Mouse (Mus musculus): ENCODE data around the gene Rap1gds1.
A peak's percentile ranks its signal among the peaks of the same experiment; 100 is the strongest.

The Rap1gds1 gene

GRCm38 (mm10) chr3:139048701-139049622 lies 26.0 kb downstream of the Rap1gds1 start:
- no peak for DNase-seq

DNA sequence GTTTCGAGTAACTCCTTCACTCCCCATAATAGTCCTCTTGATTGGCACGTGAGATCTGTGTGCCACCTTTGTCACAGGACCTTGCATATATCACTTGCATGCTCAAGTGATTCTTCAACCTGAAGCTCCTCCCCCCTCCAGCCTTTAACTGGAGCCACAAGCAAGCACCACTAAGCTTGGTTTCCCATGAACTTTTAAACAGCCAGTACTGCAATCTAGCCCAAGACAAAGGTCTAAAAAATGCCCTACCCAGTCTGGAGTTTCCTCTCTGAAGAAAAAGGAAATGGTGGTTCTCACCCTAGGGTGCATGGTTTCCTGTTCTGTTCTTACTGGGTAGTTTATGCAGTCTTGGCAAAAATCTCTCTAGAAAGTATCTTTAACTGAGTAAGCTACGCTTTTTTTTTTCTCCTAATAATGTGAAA lies 32.6 kb downstream of the Rap1gds1 start:
- DNase-seq, result peak in 1 of 2 experiments; percentile 24

GRCm38 (mm10) chr3:139041921-139042320 lies 33.1 kb downstream of the Rap1gds1 start:
- DNase-seq, result no peak

DNA sequence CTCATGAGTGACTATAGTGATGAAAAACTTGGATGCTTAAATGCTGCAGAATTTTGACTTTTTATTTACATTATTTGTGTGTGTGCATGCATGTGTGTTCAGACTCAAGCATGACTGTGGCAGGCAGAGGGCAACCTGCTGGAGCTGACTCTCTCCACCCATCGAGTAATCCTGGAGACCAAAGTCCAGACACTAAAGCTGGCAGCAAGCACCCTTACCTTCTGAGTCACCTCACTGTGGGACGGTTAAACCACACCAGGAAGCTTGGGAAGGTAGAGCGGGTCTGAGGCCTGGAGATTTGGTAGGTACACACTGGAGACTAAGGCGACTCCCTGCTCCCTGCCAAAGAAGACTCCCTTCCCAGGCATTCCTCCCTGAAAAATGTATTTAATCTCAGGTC lies 38.0 kb downstream of the Rap1gds1 start:
- DNase-seq, result no peak

GRCm38 (mm10) chr3:139033179-139033578 lies 41.8 kb downstream of the Rap1gds1 start:
- DNase-seq, result no peak

DNA sequence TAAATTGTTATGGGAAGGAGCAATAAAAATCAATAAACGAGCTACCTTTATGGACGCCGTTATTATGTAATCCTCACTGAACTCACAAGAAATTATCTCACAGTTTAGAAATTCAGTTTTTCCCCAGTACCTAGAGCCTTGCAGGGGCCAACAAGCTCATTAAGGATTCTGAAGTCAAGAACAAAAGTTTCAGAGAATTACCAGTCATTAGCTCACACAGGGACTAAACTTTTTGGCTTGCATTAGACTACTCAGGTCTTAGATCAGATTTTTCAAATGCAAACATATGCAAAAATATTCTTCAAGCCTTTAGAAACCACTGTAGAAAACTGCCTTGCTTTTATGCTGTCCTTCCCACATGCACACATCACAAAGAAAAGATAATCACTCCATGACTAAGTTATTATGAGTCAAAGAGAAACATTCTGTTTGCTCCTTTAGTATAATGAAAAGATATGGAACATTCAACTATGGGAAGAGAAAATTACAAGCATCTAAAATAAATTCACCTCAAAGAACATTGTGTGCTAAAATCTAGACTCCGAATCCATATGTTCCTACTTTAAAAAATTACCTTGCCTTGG lies 44.3 kb downstream of the Rap1gds1 start:
- DNase-seq, result no peak

GRCm38 (mm10) chr3:139025077-139025476 lies 49.9 kb downstream of the Rap1gds1 start:
- DNase-seq, result no peak

GRCm38 (mm10) chr3:139023585-139023984 lies 51.4 kb downstream of the Rap1gds1 start:
- no peak for DNase-seq

- peak in 1 of 2 experiments; percentile 10 for DNase-seq
These were observed 62.6 kb downstream of the Rap1gds1 start for GRCm38 (mm10) chr3:139012352-139012751.

DNA sequence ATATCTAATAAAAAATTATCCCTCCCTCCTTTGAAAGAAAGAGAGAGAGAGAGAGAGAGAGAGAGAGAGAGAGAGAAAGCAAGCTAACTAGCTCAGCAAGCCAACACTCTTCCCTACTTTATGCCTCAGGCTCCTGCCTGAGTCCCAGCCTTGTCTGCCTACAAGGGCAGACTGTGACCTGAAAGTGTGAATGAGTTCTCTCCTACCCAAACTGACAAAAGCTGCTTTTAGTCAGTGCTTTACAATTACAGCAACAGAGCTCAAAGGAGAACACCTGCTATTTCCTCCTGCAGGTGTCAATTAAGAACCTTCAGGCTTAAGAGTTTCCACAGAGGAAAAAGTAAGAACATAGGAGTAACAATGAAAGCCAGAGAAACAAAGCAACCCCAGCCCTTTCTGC lies 69.3 kb downstream of the Rap1gds1 start:
- no peak for DNase-seq

GRCm38 (mm10) chr3:139002774-139003173 lies 72.2 kb downstream of the Rap1gds1 start:
- no peak for DNase-seq

DNA sequence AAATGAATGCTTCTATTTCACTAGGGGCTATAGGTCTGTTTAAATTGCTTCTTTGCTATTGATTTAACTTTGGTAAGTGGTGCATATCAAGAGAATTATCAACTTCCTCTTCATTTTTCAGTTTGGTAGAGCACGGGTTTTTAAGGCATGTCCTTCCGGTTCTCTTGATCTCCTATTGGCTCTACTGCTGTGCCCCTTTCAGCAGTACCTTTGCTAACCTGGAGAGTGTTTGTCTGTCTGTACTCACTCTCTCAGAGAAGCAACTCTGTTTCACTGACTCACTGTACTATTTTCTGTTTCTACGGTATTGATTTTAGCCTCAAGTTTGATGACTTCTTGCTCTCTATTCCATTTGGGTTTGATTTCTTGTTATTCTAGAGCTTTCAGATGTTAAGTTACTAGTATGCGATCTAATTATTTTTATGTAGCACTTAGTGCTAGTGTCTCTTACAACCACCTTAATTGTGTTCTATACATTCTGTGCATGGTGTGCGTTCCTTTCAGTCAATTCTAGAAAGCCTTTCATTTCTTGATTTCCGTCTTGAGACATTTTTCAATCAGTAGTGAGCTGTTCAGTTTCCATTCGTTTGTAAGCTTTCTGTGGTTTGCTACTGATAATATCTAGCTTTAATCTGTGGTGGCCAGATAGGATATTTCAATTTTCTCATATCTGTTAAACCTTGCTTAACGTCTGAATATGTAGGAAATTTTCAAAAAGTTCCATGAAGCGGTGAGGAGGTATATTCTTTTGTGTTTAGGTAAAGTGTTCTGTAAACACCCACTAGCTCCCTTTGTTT lies 74.7 kb downstream of the Rap1gds1 start:
- DNase-seq, result no peak

- no peak for DNase-seq
These were observed 81.5 kb downstream of the Rap1gds1 start for GRCm38 (mm10) chr3:138993473-138993872.

- no peak for DNase-seq
These were observed 83.6 kb downstream of the Rap1gds1 start for GRCm38 (mm10) chr3:138991367-138991766.

- DNase-seq, result no peak
These were observed 85.9 kb downstream of the Rap1gds1 start for GRCm38 (mm10) chr3:138989141-138989540.

DNA sequence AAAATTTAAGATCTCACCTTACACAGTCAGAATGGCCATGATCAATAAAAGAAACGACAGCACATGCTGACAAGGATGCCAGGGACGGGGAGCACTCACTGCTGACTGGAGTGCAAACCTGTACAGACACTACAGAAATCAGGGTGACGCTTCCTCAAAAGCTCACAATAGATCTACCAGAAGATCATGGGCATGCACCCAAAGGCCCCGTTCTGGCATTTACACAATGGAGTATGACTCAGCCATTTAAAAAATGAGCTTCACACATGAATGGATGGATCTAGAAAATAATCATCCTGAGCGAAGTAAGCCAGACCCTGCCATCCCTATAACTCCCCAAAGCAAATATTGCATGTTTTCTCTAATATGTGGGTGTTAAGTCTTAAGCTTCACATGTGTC lies 87.0 kb downstream of the Rap1gds1 start:
- no peak for DNase-seq

GRCm38 (mm10) chr3:138982249-138982648 lies 92.8 kb downstream of the Rap1gds1 start:
- DNase-seq, result no peak

DNA sequence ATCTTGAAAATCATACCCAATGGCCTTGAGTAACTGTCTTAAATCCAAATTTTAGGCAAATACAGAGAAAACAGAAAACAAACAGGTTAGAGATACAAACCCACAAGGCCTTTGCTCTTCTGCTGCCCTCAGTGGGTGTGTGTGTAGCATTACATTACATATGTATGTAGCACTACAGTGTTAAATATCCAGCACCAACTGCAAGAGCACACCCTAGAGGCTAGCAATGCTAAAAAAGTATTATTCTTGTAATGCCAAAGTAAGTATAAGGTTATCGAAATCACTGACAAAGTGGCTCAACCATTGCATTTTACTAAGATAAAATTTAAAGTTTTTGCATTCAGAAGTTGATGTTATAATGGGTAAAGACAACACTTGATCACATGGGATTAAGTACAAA lies 97.6 kb downstream of the Rap1gds1 start:
- no peak for DNase-seq

DNA sequence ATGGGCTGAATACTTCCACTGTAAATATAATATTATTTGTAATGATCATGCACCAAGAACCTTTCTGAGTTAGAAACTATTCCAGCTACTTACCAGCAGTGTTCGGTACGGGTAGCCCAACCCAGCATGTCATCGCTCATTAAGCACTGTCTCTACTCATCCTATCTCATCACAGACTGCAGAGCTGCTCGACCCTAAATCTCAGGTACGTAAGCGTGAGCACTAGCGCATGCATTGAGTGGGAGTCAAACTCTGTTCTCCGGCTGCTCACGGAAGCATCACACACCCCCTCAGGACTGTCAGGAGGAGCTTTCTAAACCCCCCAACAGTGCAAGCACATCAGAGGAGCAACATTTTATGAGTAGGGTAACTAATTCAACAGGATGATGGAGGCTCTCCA lies 107.4 kb downstream of the Rap1gds1 start:
- no peak for DNase-seq

DNA sequence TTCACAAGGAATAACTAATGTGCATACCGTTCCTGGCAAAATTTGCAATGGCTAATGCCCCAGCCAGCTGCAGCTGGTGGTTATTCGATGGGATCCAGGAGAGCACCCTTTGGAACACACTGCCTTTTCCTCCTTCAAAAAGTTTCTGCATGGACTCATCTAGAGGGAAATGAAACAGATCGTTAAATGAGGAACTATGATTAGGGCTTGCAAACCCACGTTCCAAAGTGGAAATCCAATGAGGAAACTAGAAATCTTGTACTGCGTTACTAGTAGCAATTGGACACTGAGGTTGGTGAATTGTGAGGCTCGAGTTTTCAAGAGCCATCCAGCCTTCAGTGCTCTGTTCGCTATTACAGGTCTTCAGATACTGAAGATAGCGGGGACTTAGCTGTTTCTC lies 116.5 kb downstream of the Rap1gds1 start:
- DNase-seq, result no peak

GRCm38 (mm10) chr3:138955220-138955619 lies 119.8 kb downstream of the Rap1gds1 start:
- no peak for DNase-seq

DNA sequence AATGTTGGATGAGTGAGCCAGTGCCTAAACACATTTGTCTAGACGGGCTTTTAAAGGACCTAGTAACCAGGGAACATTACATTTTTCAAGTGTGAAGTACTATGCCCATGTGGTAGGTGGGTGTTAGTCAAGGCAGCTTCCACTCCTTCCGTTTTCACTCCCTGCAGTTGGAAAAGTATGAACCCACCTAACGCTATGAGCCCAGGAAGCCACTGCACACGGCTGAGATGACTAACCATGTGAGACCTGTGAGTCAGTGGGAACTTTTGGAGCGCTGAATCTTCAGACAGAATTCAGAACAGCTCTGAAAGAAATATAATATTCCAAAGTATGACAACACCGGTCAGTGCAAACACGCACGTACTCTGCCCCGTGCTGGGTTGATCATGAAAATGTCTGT lies 125.9 kb downstream of the Rap1gds1 start:
- no peak for DNase-seq

DNA sequence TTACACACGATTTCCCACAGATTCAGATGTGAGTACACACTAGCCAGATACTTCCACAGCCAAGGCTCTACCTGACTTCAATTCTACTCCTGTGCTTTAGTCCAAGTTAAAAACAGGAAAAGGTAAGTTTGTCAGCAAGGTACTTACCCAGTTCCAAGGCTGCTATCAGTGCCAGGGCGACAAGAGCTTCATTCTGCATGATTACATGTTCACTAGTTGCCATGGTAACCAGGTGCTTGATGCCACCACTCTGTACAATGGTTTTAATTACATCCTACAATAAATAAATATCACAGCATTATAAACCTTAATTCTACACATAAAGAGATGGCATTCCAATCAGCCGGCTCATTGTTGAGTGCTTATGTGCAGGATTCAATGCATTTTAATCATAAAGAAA lies 129.5 kb downstream of the Rap1gds1 start:
- DNase-seq, result no peak

All from spleen, adult 18-20 months (tissue).